Mouse (Mus musculus) B cell, adult 67 days (primary cell): Measurements from ENCODE around the gene Trib3. TPM values are rescaled to one million over a fixed set of nuclear protein-coding genes. Genes with fewer than 3 reads are reported as not detected.

Experiments used
- total RNA-seq, 2 experiments: library from RNA; stranded (reverse); gene quantifications; 4 replicates each; pipeline ENCODE4 v1.2.4; 2023

Trib3 gene
- 1 to 10 TPM; 5.7 to 6.1 TPM for total RNA-seq

GRCm38 (mm10) chr2:152343329-152344213, at the start of gene Trib3:
Gene Trib3, minus strand, starts transcription at chr2:152344032.

GRCm38 (mm10) chr2:152376345-152376741, 32.5 kb upstream of the Trib3 start, which contains the start of gene Nrsn2:
Gene Nrsn2, minus strand, starts transcription at chr2:152376638.

GRCm38 (mm10) chr2:152332101-152332825, 11.6 kb downstream of the Trib3 start, which contains the start of gene Rbck1:
Gene Rbck1, minus strand, starts transcription at chr2:152332653.

GRCm38 (mm10) chr2:152293727-152294475, 49.9 kb downstream of the Trib3 start, which contains the start of gene Tbc1d20:
Gene Tbc1d20, plus strand, starts transcription at chr2:152293828.

Other genes with a start within 250 kb of the Trib3 start
- gene Srxn1, start 238.5 kb downstream of the Trib3 start, total RNA-seq, result not detected
- gene Tcf15, start 200.5 kb downstream of the Trib3 start, total RNA-seq, result not detected
- gene Csnk2a1, start 117.2 kb downstream of the Trib3 start, total RNA-seq, result 100 to 1,000 TPM; 133 to 140 TPM
- 10 to 100 TPM; 76.2 to 90.2 TPM for gene Tbc1d20, start 50.2 kb downstream of the Trib3 start, total RNA-seq
- 100 to 1,000 TPM; 205 to 216 TPM for gene Rbck1, start 11.4 kb downstream of the Trib3 start, total RNA-seq
- not detected for gene Nrsn2, start 32.6 kb upstream of the Trib3 start, total RNA-seq
- gene Sox12, start 54.0 kb upstream of the Trib3 start, total RNA-seq, result 1 to 10 TPM; 1.4 to 2.3 TPM
- 1 to 10 TPM; 3.1 to 4.7 TPM for gene Zcchc3, start 71.0 kb upstream of the Trib3 start, total RNA-seq
- not detected for gene 6820408C15Rik, start 71.6 kb upstream of the Trib3 start, total RNA-seq
- not detected for gene Defb23, start 120.6 kb upstream of the Trib3 start, total RNA-seq
- not detected for gene Defb20, start 133.0 kb upstream of the Trib3 start, total RNA-seq
- not detected for gene Defb22, start 146.1 kb upstream of the Trib3 start, total RNA-seq
- gene Defb26, start 167.7 kb upstream of the Trib3 start, total RNA-seq, result not detected
- gene Defb28, start 174.2 kb upstream of the Trib3 start, total RNA-seq, result not detected
- not detected for gene Defb29, start 196.1 kb upstream of the Trib3 start, total RNA-seq
- not detected for gene Gm17416, start 225.3 kb upstream of the Trib3 start, total RNA-seq
- gene Defb21, start 228.7 kb upstream of the Trib3 start, total RNA-seq, result not detected
- not detected for gene Defb19, start 236.3 kb upstream of the Trib3 start, total RNA-seq